Mouse (Mus musculus) olfactory bulb, adult 2 months (tissue): ENCODE results near the gene Capn5.

Experiments
- CTCF ChIP-seq: fragments of 200-500 bp; IDR thresholded peaks from 2 replicates; pipeline ENCODE4 v1.5.1; 2012; ENCODE audit warnings: low read depth, mild to moderate bottlenecking, low read length, moderate library complexity; ENCODE audit not compliant: insufficient read depth
- POLR2A ChIP-seq: fragments of 200-500 bp; IDR thresholded peaks from 2 replicates; pipeline ENCODE4 v1.6.1; 2012; ENCODE audit warnings: mild to moderate bottlenecking, low read depth, low read length, moderate library complexity; ENCODE audit not compliant: insufficient read depth

DNA sequence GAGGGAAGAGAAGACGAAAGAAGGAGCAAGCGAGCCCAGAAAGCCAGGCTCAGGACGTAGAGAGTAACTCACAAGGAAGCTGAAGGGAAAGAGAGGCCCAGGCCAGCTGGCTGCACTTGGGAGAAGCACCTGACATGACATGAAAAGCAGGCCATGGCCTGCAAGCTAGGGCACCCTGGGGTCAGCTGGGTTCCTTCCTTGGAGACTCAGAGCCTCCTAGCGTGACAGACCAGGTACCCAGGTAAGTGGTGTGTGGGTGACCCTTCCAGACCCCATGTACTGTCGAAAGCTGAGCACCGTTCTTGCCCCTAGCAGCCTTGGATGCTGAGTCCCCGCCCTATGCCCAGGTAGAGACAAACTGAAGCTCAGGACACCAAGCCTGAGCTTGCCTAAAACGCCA lies 5.4 kb downstream of the Capn5 start:
- TF ChIP-seq CTCF (no peak), POLR2A (no peak)
